Mouse (Mus musculus): ENCODE measurements at regions not wholly inside any gene's neighbourhood (a gene's known extent, or its start where the extent isn't known, plus 50 kb on each side); places are given as distances from the start of the nearest gene placed in this dataset.
A peak's percentile ranks its signal among the peaks of the same experiment; 100 is the strongest.

- no peaks in the 10 kb centered on the region for H3K27me3 ChIP-seq (replicated peaks; ENCODE audit: control insufficient read depth, insufficient read depth, low read length)
- peak; percentile 4 for DNase-seq (ENCODE audit: low spot score)
- H3K9me3 ChIP-seq (replicated peaks; ENCODE audit: control insufficient read depth, low read length) = no peaks in the 10 kb centered on the region
- H3K4me1 ChIP-seq (ENCODE audit: control insufficient read depth, insufficient read depth, low read length) = no peaks in the 10 kb centered on the region
- no peak for ATAC-seq
- 83% methylated on average over 4 of the region's 4 CpGs for WGBS
- no peak overlapping the region for H3K4me3 ChIP-seq (ENCODE audit: low read depth, low read length)
- H3K9ac ChIP-seq (ENCODE audit: low read length) = no peak overlapping the region
- H3K36me3 ChIP-seq (ENCODE audit: control insufficient read depth, insufficient read depth, low read length) = no peaks in the 10 kb centered on the region
- H3K27ac ChIP-seq (ENCODE audit: low read depth, low read length) = no peak overlapping the region
- no peak overlapping the region for H3K4me2 ChIP-seq (ENCODE audit: low read length)
Measured at GRCm38 (mm10) chr2:47750997-47751623, 1062.8 kb upstream of the Acvr2a start.

- H3K27me3 ChIP-seq (replicated peaks; ENCODE audit: control insufficient read depth, insufficient read depth, low read length) = no peaks in the 10 kb centered on the region
- H3K4me2 ChIP-seq (ENCODE audit: low read length) = no peak overlapping the region
- no peaks in the 10 kb centered on the region for H3K9me3 ChIP-seq (replicated peaks; ENCODE audit: control insufficient read depth, low read length)
- DNase-seq (ENCODE audit: low spot score) (no peak), ATAC-seq (no peak)
- no peak overlapping the region for H3K4me3 ChIP-seq (ENCODE audit: low read depth, low read length)
- no peaks in the 10 kb centered on the region for H3K4me1 ChIP-seq (ENCODE audit: control insufficient read depth, insufficient read depth, low read length)
- no peaks in the 10 kb centered on the region for H3K36me3 ChIP-seq (ENCODE audit: control insufficient read depth, insufficient read depth, low read length)
- no peak overlapping the region for H3K27ac ChIP-seq (ENCODE audit: low read depth, low read length)
- H3K9ac ChIP-seq (ENCODE audit: low read length) = no peak overlapping the region
Measured at GRCm38 (mm10) chr2:47755716-47756115, 1058.2 kb upstream of the Acvr2a start.

GRCm38 (mm10) chr2:47756248-47756647 is 1057.7 kb upstream of the Acvr2a start:
- 68% methylated on average over 4 of the region's 4 CpGs for WGBS
- no peaks in the 10 kb centered on the region for H3K9me3 ChIP-seq (replicated peaks; ENCODE audit: control insufficient read depth, low read length)
- H3K36me3 ChIP-seq (ENCODE audit: control insufficient read depth, insufficient read depth, low read length) = no peaks in the 10 kb centered on the region
- H3K9ac ChIP-seq (ENCODE audit: low read length) = no peak overlapping the region
- H3K27ac ChIP-seq (ENCODE audit: low read depth, low read length) = no peak overlapping the region
- H3K4me3 ChIP-seq (ENCODE audit: low read depth, low read length) = no peak overlapping the region
- H3K27me3 ChIP-seq (replicated peaks; ENCODE audit: control insufficient read depth, insufficient read depth, low read length) = no peaks in the 10 kb centered on the region
- DNase-seq (ENCODE audit: low spot score) (no peak), ATAC-seq (no peak)
- no peaks in the 10 kb centered on the region for H3K4me1 ChIP-seq (ENCODE audit: control insufficient read depth, insufficient read depth, low read length)
- H3K4me2 ChIP-seq (ENCODE audit: low read length) = no peak overlapping the region

- no peaks in the 10 kb centered on the region for H3K4me1 ChIP-seq (ENCODE audit: control insufficient read depth, insufficient read depth, low read length)
- DNase-seq (ENCODE audit: low spot score) (no peak), ATAC-seq (no peak)
- H3K4me2 ChIP-seq (ENCODE audit: low read length) = no peak overlapping the region
- H3K9ac ChIP-seq (ENCODE audit: low read length) = no peak overlapping the region
- no peaks in the 10 kb centered on the region for H3K9me3 ChIP-seq (replicated peaks; ENCODE audit: control insufficient read depth, low read length)
- no peak overlapping the region for H3K4me3 ChIP-seq (ENCODE audit: low read depth, low read length)
- H3K27ac ChIP-seq (ENCODE audit: low read depth, low read length) = no peak overlapping the region
- no peaks in the 10 kb centered on the region for H3K27me3 ChIP-seq (replicated peaks; ENCODE audit: control insufficient read depth, insufficient read depth, low read length)
- no peaks in the 10 kb centered on the region for H3K36me3 ChIP-seq (ENCODE audit: control insufficient read depth, insufficient read depth, low read length)
- 52% methylated on average over 1 of the region's 1 CpGs for WGBS
Measured at GRCm38 (mm10) chr2:47775766-47776165, 1038.1 kb upstream of the Acvr2a start.

GRCm38 (mm10) chr2:47776965-47777364 is 1036.9 kb upstream of the Acvr2a start:
- Histone ChIP-seq H3K4me3 (ENCODE audit: low read depth, low read length) (no peak overlapping the region), H3K27ac (ENCODE audit: low read depth, low read length) (no peak overlapping the region), H3K9ac (ENCODE audit: low read length) (no peak overlapping the region), H3K4me1 (ENCODE audit: control insufficient read depth, insufficient read depth, low read length) (no peaks in the 10 kb centered on the region), H3K27me3 (replicated peaks; ENCODE audit: control insufficient read depth, insufficient read depth, low read length) (no peaks in the 10 kb centered on the region), H3K36me3 (ENCODE audit: control insufficient read depth, insufficient read depth, low read length) (no peaks in the 10 kb centered on the region), H3K9me3 (replicated peaks; ENCODE audit: control insufficient read depth, low read length) (no peaks in the 10 kb centered on the region), H3K4me2 (ENCODE audit: low read length) (no peak overlapping the region)
- 91% methylated on average over 1 of the region's 1 CpGs for WGBS
- DNase-seq (ENCODE audit: low spot score) (no peak), ATAC-seq (no peak)

- Histone ChIP-seq H3K4me2 (ENCODE audit: low read length) (no peak overlapping the region), H3K4me1 (ENCODE audit: control insufficient read depth, insufficient read depth, low read length) (no peaks in the 10 kb centered on the region), H3K27ac (ENCODE audit: low read depth, low read length) (no peak overlapping the region), H3K9me3 (replicated peaks; ENCODE audit: control insufficient read depth, low read length) (no peaks in the 10 kb centered on the region), H3K36me3 (ENCODE audit: control insufficient read depth, insufficient read depth, low read length) (no peaks in the 10 kb centered on the region), H3K4me3 (ENCODE audit: low read depth, low read length) (no peak overlapping the region), H3K9ac (ENCODE audit: low read length) (no peak overlapping the region), H3K27me3 (replicated peaks; ENCODE audit: control insufficient read depth, insufficient read depth, low read length) (no peaks in the 10 kb centered on the region)
- WGBS = 3% methylated on average over 3 of the region's 3 CpGs
- DNase-seq (ENCODE audit: low spot score) = peak; percentile 72
- ATAC-seq = peak; percentile 70
Measured at GRCm38 (mm10) chr2:47785848-47786247, 1028.1 kb upstream of the Acvr2a start.

GRCm38 (mm10) chr2:47822746-47823271 is 991.1 kb upstream of the Acvr2a start:
- ATAC-seq (no peak), DNase-seq (ENCODE audit: low spot score) (peak; percentile 17)
- Histone ChIP-seq H3K9ac (ENCODE audit: low read length) (no peak overlapping the region), H3K27me3 (replicated peaks; ENCODE audit: control insufficient read depth, insufficient read depth, low read length) (no peaks in the 10 kb centered on the region), H3K27ac (ENCODE audit: low read depth, low read length) (no peak overlapping the region), H3K4me3 (ENCODE audit: low read depth, low read length) (no peak overlapping the region), H3K9me3 (replicated peaks; ENCODE audit: control insufficient read depth, low read length) (no peaks in the 10 kb centered on the region), H3K4me1 (ENCODE audit: control insufficient read depth, insufficient read depth, low read length) (no peaks in the 10 kb centered on the region), H3K4me2 (ENCODE audit: low read length) (no peak overlapping the region), H3K36me3 (ENCODE audit: control insufficient read depth, insufficient read depth, low read length) (no peaks in the 10 kb centered on the region)
- 70% methylated on average over 2 of the region's 2 CpGs for WGBS

GRCm38 (mm10) chr2:47832493-47832892 is 981.4 kb upstream of the Acvr2a start:
- Histone ChIP-seq H3K4me2 (ENCODE audit: low read length) (no peak overlapping the region), H3K27me3 (replicated peaks; ENCODE audit: control insufficient read depth, insufficient read depth, low read length) (no peaks in the 10 kb centered on the region), H3K36me3 (ENCODE audit: control insufficient read depth, insufficient read depth, low read length) (no peaks in the 10 kb centered on the region), H3K27ac (ENCODE audit: low read depth, low read length) (no peak overlapping the region), H3K4me1 (ENCODE audit: control insufficient read depth, insufficient read depth, low read length) (no peaks in the 10 kb centered on the region), H3K9ac (ENCODE audit: low read length) (no peak overlapping the region), H3K4me3 (ENCODE audit: low read depth, low read length) (no peak overlapping the region), H3K9me3 (replicated peaks; ENCODE audit: control insufficient read depth, low read length) (no peaks in the 10 kb centered on the region)
- DNase-seq (ENCODE audit: low spot score) = peak; percentile 49
- 64% methylated on average over 1 of the region's 1 CpGs for WGBS
- peak; percentile 35; the same call in 1 of the 2 replicates for ATAC-seq

- no peaks in the 10 kb centered on the region for H3K9me3 ChIP-seq (replicated peaks; ENCODE audit: control insufficient read depth, low read length)
- DNase-seq (ENCODE audit: low spot score) = no peak
- no peaks in the 10 kb centered on the region for H3K4me1 ChIP-seq (ENCODE audit: control insufficient read depth, insufficient read depth, low read length)
- ATAC-seq = peak; percentile 8; the same call in 1 of the 2 replicates
- no peak overlapping the region for H3K27ac ChIP-seq (ENCODE audit: low read depth, low read length)
- no peak overlapping the region for H3K9ac ChIP-seq (ENCODE audit: low read length)
- no peak overlapping the region for H3K4me2 ChIP-seq (ENCODE audit: low read length)
- H3K36me3 ChIP-seq (ENCODE audit: control insufficient read depth, insufficient read depth, low read length) = no peaks in the 10 kb centered on the region
- no peaks in the 10 kb centered on the region for H3K27me3 ChIP-seq (replicated peaks; ENCODE audit: control insufficient read depth, insufficient read depth, low read length)
- no peak overlapping the region for H3K4me3 ChIP-seq (ENCODE audit: low read depth, low read length)
- WGBS = 68% methylated on average over 1 of the region's 1 CpGs
Measured at GRCm38 (mm10) chr2:47833517-47833916, 980.4 kb upstream of the Acvr2a start.

Data from forebrain, embryonic 14.5 days (tissue).